Mouse (Mus musculus) cortical plate, adult 2 months (tissue): ENCODE measurements around the gene Galnt6.

Experiments
- CTCF ChIP-seq: fragments of 200-500 bp; IDR thresholded peaks from 2 replicates; pipeline ENCODE4 v1.5.1; 2011; ENCODE audit warnings: mild to moderate bottlenecking, control low read depth, low read length; ENCODE audit not compliant: insufficient read depth; ENCODE audit errors: extremely low read depth
- POLR2A ChIP-seq: fragments of 200-500 bp; IDR thresholded peaks from 2 replicates; pipeline ENCODE4 v1.6.1; 2011; ENCODE audit warnings: mild to moderate bottlenecking, low read length, control low read depth; ENCODE audit not compliant: insufficient read depth; ENCODE audit errors: extremely low read depth

DNA sequence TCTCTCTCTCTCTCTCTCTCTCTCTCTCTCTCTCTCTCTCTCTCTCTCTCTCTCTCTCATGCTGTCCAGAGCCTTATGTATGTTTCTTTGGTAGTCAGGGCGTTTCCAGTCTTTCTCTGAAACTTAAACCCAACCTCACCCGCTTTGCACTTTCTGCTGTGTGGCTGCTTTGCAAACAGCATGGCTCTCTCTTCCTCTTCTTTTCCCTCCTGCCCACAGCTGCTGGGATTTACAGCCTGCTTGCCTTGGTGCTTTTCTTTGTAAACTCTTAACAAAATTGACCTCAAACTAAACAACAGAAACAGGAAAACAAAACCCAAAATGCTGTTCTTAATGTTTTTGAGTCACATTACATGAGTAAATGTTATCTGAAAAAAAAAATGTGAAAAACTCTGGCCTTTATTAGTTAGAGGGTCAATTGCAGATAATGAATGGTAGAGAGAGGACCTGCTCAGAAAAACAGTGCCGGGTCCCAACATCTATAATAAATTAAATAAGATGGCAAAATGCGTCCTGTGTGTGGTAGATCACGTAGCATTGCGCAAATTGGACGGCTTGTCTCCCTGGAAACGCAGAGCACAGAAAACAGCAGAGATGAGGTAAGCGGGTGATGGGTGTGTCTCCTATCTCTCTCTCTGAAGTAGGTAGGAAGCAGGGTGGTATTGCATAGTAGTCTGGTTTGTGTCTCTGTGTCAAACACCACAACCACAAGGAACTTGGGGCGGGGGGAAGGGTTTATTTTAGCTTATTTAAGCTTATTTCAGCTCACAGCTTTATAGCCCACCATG is 20.8 kb upstream of the Galnt6 start:
- TF ChIP-seq CTCF, result no peak
- no peak for TF ChIP-seq POLR2A
